Mouse (Mus musculus) yolk sac, embryonic 10.5 days (tissue): ENCODE data around the gene Ccdc87.
"Not testable (repeated sequence)": the region's sequence is repeated elsewhere in the genome, so short reads cannot be mapped to it uniquely, and the experiment has no call there.

Source experiments
- DNase-seq: peaks from one replicate; pipeline ENCODE4 v3.0.0-alpha.2; 2017; ENCODE audit warnings: low spot score

Gene Ccdc87

GRCm38 (mm10) chr19:4839149-4839548, at the start of gene Ccdc87, which contains the start of gene Ccs:
Gene Ccdc87, plus strand, starts transcription at chr19:4839366.
Gene Ccs, minus strand, starts transcription at chr19:4839332.
- peak; percentile 94 for DNase-seq

GRCm38 (mm10) chr19:4793281-4793830, 45.8 kb upstream of the Ccdc87 start:
- no peak for DNase-seq

GRCm38 (mm10) chr19:4793831-4794422, 45.2 kb upstream of the Ccdc87 start, which contains the start of gene Rbm4:
Gene Rbm4, minus strand, starts transcription at chr19:4793901.
- DNase-seq, result peak; percentile 98

- DNase-seq, result no peak
These were observed 43.2 kb upstream of the Ccdc87 start for GRCm38 (mm10) chr19:4795929-4796328.

- DNase-seq, result no peak
These were observed 41.3 kb upstream of the Ccdc87 start for GRCm38 (mm10) chr19:4797846-4798245.

- DNase-seq, result no peak
These were observed 40.1 kb upstream of the Ccdc87 start for GRCm38 (mm10) chr19:4799083-4799482.

GRCm38 (mm10) chr19:4802691-4803091, 36.5 kb upstream of the Ccdc87 start:
- DNase-seq, result no peak

- DNase-seq, result no peak
These were observed 35.9 kb upstream of the Ccdc87 start for GRCm38 (mm10) chr19:4803283-4803682.

GRCm38 (mm10) chr19:4810309-4810708, 28.9 kb upstream of the Ccdc87 start:
- DNase-seq, result no peak

GRCm38 (mm10) chr19:4810746-4811062, 28.5 kb upstream of the Ccdc87 start:
- no peak for DNase-seq

GRCm38 (mm10) chr19:4811063-4811908, 27.9 kb upstream of the Ccdc87 start, which contains the start of the genes Gm21992 and Rbm14:
Gene Gm21992, minus strand, starts transcription at chr19:4811612.
Gene Rbm14, minus strand, starts transcription at chr19:4811634.
- peak; percentile 99 for DNase-seq

GRCm38 (mm10) chr19:4811909-4812242, 27.3 kb upstream of the Ccdc87 start:
- no peak for DNase-seq

GRCm38 (mm10) chr19:4812334-4812949, 26.7 kb upstream of the Ccdc87 start:
- not testable (repeated sequence) for DNase-seq

- no peak for DNase-seq
These were observed 26.2 kb upstream of the Ccdc87 start for GRCm38 (mm10) chr19:4813015-4813414.

GRCm38 (mm10) chr19:4817182-4817835, 21.9 kb upstream of the Ccdc87 start:
- peak; percentile 85 for DNase-seq

- peak; percentile 87 for DNase-seq
These were observed 18.4 kb upstream of the Ccdc87 start for GRCm38 (mm10) chr19:4820678-4821303.

GRCm38 (mm10) chr19:4828444-4829114, 10.6 kb upstream of the Ccdc87 start:
- DNase-seq, result peak; percentile 56

GRCm38 (mm10) chr19:4829156-4829555, 10.0 kb upstream of the Ccdc87 start:
- no peak for DNase-seq

- DNase-seq, result no peak
These were observed 5.2 kb upstream of the Ccdc87 start for GRCm38 (mm10) chr19:4833977-4834376.

GRCm38 (mm10) chr19:4836096-4836495, 3.1 kb upstream of the Ccdc87 start:
- DNase-seq, result peak; percentile 61

- no peak for DNase-seq
These were observed 2.1 kb upstream of the Ccdc87 start for GRCm38 (mm10) chr19:4837049-4837448.
